Mouse (Mus musculus) thymus, adult 18-20 months (tissue): ENCODE data around the gene Gm3646.
A peak's percentile ranks its signal among the peaks of the same experiment; 100 is the strongest.

Source experiments
- DNase-seq, 2 experiments: peaks; one replicate each; pipeline ENCODE4 v3.0.0; 2022; ENCODE audit warnings: mixed read lengths in 2 of 2

Gm3646 gene

DNA sequence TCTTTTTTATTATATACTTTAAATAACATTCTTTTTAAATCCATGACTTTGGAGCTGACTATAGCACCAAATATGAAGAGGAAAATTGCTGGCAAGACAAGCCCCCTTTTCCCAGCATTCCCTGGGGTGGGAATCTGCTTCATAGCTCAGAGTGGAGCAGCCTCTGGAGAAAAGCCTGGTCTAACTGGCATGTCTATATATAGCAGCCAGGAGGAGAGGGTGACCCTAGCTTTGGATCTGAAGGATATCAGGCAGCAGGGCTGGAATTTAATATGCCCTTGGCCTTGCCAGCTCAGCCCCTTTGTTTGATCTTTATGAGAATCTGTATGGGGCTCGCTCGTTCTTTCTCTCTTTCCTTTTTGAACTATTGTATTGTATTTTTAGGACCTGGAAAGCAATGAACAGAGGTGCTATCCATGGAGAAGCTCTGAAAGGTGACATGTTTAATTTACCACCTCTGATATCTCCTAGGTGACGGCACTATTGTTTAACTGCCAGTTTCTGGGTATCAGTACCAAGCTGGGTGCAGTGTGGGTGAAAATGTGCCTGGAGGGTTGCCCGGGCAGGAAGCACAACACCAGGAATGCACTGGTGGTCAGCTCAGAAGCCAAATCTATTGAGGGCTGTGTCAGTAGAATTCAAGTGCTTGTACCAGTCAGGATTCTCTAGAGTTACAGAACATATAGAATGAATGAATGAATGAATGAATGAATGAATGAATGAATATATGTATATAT, at the start of gene Gm3646:
Gm3646 (minus strand) TSS at position 90 of the 737 bp plus-strand sequence.
- DNase-seq = no peak

GRCm38 (mm10) chr1:39847066-39847465, 41.9 kb upstream of the Gm3646 start:
- DNase-seq = no peak

GRCm38 (mm10) chr1:39846031-39846550, 41.0 kb upstream of the Gm3646 start:
- no peak for DNase-seq

- DNase-seq = peak in 1 of 2 experiments; percentile 9
Measured at GRCm38 (mm10) chr1:39843328-39843727, 38.2 kb upstream of the Gm3646 start.

DNA sequence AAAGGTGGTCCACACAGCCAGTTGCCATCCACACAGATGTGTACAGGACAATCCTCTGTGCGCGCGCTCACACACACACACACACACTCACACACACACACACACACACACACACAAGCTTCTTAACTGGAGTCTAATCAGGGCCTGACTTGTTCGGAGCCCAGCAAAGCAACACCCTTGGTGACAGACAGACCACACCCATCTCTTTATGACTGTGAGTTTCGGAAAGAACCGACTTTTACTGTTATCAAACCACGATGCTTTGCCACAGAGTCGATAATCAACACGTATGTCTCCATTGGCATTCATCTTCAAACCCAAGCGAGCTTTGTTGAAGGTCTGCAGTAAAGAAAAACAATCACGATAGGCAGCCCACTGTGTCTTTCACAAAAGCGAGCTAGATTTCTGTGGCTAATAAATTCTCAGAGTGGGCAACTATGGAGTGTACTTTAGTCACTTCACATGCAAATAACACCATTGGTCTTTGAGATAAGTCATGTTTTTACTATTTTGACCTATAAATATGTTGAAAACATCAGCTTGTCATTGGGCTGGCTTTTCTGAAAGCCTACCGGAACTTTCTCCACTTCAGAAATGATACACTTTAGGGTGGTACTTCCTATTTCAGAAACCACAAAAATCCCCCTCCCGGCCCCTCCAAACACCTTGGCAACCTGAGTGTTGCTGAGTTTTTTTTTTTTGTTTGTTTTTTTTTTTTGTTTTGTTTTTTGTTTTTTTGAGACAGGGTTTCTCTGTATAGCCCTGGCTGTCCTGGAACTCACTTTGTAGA, 37.3 kb upstream of the Gm3646 start:
- DNase-seq = no peak

GRCm38 (mm10) chr1:39840856-39841255, 35.7 kb upstream of the Gm3646 start:
- DNase-seq = peak; percentile 9 to 18

- no peak for DNase-seq
Measured at GRCm38 (mm10) chr1:39839838-39840237, 34.7 kb upstream of the Gm3646 start.

DNA sequence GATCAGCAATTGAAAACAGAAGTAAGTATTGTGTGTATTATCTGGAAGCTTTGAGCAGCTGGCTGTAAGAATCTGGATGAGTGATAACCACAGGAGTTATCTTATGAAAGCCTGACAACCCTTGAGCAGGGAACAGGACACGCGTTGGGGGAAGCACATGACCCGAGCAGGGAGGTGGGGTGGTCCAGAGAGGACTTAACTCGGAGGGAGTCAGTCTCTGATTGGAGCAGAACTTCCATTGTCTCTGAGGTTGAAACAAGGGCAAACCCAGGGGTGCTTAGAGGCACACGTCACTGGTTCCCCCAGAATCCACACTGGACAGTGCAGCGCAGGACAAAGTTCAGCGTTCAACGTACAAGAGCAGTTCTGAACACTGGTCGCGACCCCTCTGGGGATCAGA, 34.1 kb upstream of the Gm3646 start:
- DNase-seq = no peak

DNA sequence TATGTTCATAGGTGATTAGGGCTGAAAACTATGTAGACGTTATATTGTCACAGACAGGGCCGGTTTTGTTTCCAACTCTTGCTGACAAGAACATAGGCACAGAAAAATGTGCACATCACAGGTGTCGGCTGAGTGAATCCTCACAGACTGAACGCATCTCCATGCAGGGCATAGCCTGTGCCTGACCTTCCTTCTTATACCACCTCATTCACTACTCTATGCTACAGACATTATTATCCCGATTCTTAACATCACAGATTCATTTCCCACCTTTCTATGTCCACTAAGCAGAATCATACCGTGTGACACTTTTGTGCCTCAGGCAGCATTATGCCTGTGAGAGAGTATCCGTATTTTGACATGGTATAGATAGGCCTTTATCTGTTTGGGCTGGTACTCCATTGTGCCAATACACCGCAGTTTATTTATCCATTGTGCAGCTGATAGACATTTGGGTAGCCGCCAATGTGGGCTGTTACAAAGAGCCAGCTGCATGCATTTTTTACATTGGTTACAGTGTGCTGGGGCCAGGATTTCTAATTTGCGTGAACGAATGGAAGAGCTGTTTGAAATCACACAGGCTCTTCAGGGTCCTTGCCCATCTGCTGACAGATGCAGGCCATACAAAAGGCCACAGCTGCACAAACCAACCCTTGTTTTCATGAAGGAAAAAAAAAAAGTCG, 33.5 kb upstream of the Gm3646 start:
- DNase-seq = no peak

- no peak for DNase-seq
Measured at GRCm38 (mm10) chr1:39831594-39832039, 26.5 kb upstream of the Gm3646 start.

DNA sequence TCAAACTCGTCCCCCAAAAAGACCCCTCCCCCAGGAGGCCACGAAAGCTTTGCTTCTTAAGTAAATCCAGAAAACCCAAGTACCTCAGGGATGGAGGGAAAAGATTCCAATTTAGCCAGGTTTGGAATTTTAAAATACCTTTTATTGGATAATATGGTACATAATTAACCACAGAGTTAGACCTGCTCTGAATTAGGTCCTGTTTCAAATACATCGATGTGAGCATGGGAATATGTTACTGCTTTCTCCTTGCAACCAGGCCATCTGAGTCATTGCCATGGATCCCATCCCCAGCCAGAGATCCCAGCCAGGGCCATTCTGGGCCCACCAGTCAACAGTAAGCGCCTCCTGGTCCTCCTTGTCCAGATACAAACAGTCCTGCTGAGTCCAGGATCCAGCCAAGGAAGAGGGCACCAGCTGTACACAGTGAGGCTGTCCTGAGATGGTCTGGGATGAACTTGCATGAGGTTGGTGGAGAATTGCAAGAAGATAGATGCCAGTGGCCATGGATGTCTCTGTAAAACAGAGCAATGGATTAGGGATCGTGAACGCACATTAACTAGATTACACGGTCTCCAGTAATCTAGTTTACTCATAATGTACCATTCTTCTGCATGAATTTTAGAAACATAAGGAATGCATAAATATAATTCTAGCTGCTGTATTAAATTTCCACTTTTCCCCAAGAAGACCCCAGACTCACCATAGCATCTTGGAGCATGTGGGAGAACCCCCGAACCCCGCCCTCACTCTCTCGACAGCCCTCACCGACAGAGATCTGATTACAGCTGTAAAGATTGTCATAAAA, 25.9 kb upstream of the Gm3646 start:
- no peak for DNase-seq

DNA sequence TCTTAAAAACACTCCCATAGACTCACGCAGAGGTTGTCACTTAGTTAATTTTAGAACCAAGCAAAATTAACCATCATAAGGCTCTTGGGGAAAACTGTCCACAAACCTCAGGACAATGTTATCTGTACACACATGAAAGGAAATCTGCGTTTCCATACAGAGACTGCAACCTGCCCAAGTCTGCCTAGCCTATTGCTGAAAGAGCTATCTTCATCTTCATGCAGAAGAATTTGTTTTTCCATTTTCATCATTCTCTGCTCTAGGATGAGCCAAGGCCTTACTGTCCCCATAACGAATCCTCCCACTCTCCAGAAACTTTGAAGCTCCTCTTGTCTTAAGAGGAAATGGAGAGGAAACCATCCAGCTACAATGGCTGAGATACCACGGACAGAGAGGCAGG, 19.8 kb upstream of the Gm3646 start:
- DNase-seq = no peak

GRCm38 (mm10) chr1:39824240-39824639, 19.1 kb upstream of the Gm3646 start:
- DNase-seq = no peak

GRCm38 (mm10) chr1:39819596-39819995, 14.5 kb upstream of the Gm3646 start:
- no peak for DNase-seq

GRCm38 (mm10) chr1:39815766-39816165, 10.6 kb upstream of the Gm3646 start:
- DNase-seq = no peak

GRCm38 (mm10) chr1:39813067-39813466, 7.9 kb upstream of the Gm3646 start:
- no peak for DNase-seq

- DNase-seq = no peak
Measured at GRCm38 (mm10) chr1:39804789-39805188, 343 bp downstream of the Gm3646 start.

DNA sequence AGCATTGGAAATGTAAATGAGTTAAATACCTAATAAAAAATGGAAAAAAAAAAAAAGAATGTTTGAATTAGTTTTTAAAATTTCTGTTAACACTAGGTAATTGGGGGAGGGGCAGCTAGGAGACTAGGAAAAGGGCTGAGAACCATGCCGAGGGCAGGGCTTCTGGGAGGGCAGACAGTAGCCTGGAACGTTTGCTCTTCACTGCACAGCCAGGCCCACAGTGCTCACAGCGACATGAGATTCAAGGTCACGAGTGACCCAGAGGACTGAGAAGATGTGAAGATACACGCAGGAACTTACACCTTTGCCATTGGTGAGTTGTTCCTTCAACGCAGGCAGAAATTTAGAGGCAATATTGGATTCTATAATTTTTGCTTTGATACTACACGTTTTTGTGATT, 2.2 kb downstream of the Gm3646 start:
- no peak for DNase-seq

DNA sequence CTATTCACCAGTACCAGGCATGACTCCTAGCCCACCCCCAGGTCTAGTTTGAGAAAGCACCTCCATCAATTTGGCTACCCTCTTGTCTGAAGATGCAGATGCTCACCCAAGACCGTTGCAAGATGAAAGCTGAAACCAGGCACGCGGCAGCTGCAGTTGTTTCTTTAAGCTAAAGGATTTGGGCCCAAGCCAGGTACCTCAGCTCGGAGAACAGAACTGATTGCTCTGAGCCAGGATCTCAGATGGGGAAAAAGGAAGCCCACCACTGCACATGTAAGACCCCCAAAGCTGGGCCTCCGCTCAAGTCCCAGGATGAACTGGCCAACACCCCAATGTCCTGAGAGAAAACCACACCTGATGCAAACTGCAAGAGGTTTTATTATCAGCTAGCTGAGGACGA, 7.6 kb downstream of the Gm3646 start:
- no peak for DNase-seq

- DNase-seq = no peak
Measured at GRCm38 (mm10) chr1:39796765-39797164, 8.4 kb downstream of the Gm3646 start.

- no peak for DNase-seq
Measured at GRCm38 (mm10) chr1:39784632-39785031, 20.5 kb downstream of the Gm3646 start.

DNA sequence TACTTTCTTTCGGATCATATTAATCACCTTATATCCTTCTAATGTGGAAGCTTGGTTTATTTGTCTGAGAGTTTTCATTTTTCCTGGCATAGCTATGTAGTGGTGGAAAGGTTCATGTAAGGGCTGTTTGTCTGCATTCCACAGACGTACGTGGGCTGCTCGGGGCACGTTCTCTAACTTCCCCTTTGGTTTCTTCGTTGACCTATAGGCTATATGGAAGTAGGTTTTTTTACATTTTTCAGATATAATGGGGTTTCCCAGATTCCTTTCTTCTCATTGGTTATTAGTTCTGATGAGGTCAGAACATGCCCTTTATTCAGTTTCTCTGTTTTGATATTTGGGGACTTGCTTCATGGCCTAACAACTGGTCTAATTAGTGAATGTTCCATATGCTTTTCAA, 23.3 kb downstream of the Gm3646 start:
- no peak for DNase-seq
